Mouse (Mus musculus): ENCODE measurements around the gene Psmb9. TPM values are rescaled to one million over a fixed set of nuclear protein-coding genes. Genes with fewer than 3 reads are reported as not detected.
"Not testable (repeated sequence)": the region's sequence is repeated elsewhere in the genome, so short reads cannot be mapped to it uniquely, and the experiment has no call there.

Psmb9 gene
- total RNA-seq (2014; fragmentation: Nextera tagmentation) = 144 and 147 TPM in 2 replicates
- total RNA-seq (2017) = 103 and 141 TPM in 2 replicates

DNA sequence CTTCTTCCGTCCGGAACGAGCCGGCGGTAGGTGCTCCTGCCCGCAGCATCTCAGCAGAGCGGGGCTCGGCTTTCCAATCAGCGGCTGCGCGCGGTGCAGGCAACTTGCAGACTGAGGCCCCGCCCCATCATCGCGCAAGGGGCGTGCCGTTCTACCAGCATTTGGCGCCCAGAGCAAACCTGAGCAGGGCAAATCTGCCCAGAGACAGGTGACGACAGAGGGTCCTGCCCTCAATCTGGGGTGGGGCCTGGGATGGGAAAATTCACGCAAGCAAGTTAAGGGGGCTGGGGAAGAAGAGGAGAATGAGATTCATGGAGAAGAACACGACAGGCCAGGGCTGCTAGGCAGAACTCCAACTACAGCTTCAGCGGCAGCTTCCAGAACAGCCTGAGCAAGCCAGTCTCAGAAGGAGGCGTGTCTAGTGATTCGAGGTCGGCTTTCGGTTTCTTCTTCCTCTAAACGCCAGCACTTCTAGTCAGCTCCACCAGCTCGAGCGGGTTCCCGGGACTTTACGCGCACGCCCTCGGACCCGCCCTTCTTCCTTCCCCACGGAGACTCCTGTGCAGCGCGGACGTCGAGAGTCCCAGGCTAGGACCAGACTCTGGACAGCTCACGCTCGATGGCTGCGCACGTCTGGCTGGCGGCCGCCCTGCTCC lies at the start of gene Psmb9, which contains the start of gene Tap1:
Psmb9 (minus strand) TSS at position 504 of the 656 bp plus-strand sequence.
Tap1 (plus strand) TSS at position 293 of the 656 bp plus-strand sequence.
- peak; percentile 83 for ATAC-seq (replicated peaks; ENCODE audit: poor library complexity, severe bottlenecking)

DNA sequence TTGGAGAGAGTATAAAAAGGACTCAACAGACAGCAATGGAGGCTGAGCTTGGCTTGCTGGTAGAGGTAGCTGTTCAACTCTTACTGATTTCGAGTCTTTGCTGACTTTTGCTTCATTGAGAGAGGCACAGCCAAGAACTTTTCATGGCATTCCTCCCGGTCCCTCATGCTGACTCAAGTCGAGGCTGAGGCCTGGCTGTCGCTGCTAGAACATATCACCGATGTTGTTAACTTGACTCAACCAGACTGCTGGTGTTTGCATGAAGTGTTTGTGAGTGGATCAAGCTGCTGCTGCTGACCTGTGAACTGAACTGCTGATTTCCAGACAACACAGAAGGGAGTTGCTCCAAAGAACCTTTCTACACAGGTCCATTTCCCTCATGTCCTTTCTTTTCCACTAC lies 49.1 kb upstream of the Psmb9 start:
- ATAC-seq (replicated peaks; ENCODE audit: poor library complexity, severe bottlenecking) = no peak

DNA sequence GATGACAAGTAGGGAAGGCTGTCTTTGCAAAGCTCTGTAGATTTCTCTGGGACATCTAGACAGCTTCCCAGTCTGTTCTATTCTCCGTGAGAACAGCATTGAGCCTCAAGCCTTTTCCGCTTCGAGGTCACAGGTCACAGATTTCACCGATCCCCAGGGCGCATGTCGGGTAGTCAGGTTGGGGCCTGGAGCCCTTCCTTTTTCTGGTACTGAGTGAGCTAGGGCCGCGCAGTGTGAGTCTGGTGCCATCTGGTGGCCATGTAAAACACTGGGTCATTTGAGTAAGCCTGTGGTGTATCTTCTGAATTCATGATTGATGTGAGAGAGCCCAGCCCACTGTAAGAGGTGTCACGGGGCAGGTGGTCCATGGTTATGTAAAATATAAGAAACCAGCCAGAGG lies 47.4 kb upstream of the Psmb9 start:
- ATAC-seq (replicated peaks; ENCODE audit: poor library complexity, severe bottlenecking) = peak; percentile 90

GRCm38 (mm10) chr17:34232021-34232420 lies 44.5 kb upstream of the Psmb9 start:
- not testable (repeated sequence) for ATAC-seq (replicated peaks; ENCODE audit: poor library complexity, severe bottlenecking)

GRCm38 (mm10) chr17:34230971-34231370 lies 43.4 kb upstream of the Psmb9 start:
- ATAC-seq (replicated peaks; ENCODE audit: poor library complexity, severe bottlenecking) = not testable (repeated sequence)

DNA sequence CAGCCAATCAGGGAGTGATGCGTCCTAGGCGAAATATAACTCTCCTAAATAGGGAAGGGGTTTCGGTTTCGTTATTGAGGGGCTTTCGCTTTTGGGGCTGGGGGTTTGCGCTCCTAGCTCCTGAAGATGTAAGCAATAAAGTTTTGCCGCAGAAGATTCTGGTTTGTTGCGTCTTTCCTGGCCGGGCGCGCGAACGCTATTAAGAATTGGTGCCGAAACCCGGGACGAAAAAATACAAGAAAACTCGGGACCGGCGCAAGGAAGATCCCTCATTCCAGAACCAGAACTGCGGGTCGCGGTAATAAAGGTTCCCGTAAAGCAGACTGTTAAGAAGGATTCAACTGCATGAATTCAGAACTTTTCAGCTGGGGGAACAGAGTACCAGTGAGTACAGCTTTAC lies 38.3 kb upstream of the Psmb9 start:
- not testable (repeated sequence) for ATAC-seq (replicated peaks; ENCODE audit: poor library complexity, severe bottlenecking)

GRCm38 (mm10) chr17:34225426-34225825 lies 37.9 kb upstream of the Psmb9 start:
- no peak for ATAC-seq (replicated peaks; ENCODE audit: poor library complexity, severe bottlenecking)

- no peak for ATAC-seq (replicated peaks; ENCODE audit: poor library complexity, severe bottlenecking)
Measured at GRCm38 (mm10) chr17:34224816-34225215, 37.3 kb upstream of the Psmb9 start.

- ATAC-seq (replicated peaks; ENCODE audit: poor library complexity, severe bottlenecking) = not testable (repeated sequence)
Measured at GRCm38 (mm10) chr17:34220401-34220800, 32.8 kb upstream of the Psmb9 start.

DNA sequence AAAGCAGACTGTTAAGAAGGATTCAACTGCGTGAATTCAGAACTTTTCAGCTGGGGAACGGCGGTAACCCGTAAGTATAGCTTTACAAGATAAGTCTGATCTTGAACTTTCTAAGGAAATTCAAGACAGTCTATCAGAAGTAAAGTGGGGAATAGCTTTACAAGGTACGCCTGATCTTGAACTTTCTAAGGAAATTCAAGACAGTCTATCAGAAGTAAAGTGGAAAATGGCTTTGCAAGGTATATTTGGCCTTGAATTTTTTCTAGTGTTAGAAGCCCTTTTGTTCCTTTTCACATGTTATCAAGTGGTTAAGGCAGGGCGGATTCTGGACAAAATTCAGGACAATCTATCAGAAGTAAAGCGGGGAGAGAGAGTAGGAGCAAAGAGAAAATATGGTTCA lies 32.2 kb upstream of the Psmb9 start:
- ATAC-seq (replicated peaks; ENCODE audit: poor library complexity, severe bottlenecking) = not testable (repeated sequence)

DNA sequence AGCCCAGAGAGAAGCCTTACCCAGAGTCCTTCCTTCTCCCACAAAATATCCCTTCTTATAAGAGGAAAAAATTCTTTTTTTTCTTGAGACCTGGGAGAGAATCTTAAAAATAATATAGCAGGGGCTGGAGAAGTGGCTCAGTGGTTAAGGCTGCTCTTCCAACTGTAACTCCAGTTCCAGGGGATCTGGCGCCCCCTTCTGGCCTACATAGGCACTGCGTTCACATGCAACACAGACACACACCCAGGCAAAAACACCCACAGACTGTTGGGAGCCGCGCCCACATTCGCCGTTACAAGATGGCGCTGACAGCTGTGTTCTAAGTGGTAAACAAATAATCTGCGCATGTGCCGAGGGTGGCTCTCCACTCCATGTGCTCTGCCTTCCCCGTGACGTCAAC lies 31.5 kb upstream of the Psmb9 start:
- not testable (repeated sequence) for ATAC-seq (replicated peaks; ENCODE audit: poor library complexity, severe bottlenecking)

DNA sequence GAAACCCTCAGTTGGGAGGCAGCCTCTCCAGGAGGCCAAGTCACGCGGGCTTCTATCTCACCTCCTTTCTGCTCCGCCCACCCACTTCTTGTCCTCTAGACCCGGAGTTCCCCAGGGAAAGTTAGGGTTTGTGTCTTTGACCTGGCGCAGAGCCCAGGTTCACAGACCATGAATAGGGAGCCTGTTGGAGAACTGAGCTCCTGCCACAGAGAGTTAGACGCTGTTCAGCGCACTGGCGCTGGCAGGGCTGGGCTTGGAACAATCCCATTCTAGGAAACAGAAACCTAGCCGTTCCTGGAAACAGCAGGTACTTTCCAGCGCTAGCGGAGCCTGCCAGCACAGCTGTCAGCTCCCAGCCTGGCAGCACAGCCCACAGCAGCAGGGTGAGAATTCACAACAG lies 31.1 kb upstream of the Psmb9 start:
- ATAC-seq (replicated peaks; ENCODE audit: poor library complexity, severe bottlenecking) = no peak

- ATAC-seq (replicated peaks; ENCODE audit: poor library complexity, severe bottlenecking) = no peak
Measured at GRCm38 (mm10) chr17:34217986-34218385, 30.4 kb upstream of the Psmb9 start.

- ATAC-seq (replicated peaks; ENCODE audit: poor library complexity, severe bottlenecking) = no peak
Measured at GRCm38 (mm10) chr17:34217216-34217928, 29.8 kb upstream of the Psmb9 start.

DNA sequence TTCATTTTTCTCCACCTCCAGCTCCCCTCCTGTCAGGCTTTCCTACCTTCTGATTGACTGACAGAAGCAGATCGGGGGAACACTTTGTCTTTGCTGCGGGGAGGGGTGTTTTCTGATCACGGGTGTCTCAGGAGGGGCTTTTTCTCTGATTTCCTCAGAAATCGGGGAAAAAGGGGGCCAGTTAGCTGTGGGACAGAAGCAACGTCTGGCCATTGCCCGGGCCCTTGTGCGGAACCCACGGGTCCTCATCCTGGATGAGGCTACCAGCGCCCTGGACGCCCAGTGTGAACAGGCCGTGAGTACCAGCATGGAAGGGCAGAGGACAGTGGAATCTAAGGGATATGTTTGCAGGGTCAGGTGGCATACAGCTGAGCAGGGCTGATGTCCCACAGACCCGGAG lies 27.6 kb upstream of the Psmb9 start:
- no peak for ATAC-seq (replicated peaks; ENCODE audit: poor library complexity, severe bottlenecking)

GRCm38 (mm10) chr17:34213936-34214335 lies 26.4 kb upstream of the Psmb9 start:
- ATAC-seq (replicated peaks; ENCODE audit: poor library complexity, severe bottlenecking) = no peak

DNA sequence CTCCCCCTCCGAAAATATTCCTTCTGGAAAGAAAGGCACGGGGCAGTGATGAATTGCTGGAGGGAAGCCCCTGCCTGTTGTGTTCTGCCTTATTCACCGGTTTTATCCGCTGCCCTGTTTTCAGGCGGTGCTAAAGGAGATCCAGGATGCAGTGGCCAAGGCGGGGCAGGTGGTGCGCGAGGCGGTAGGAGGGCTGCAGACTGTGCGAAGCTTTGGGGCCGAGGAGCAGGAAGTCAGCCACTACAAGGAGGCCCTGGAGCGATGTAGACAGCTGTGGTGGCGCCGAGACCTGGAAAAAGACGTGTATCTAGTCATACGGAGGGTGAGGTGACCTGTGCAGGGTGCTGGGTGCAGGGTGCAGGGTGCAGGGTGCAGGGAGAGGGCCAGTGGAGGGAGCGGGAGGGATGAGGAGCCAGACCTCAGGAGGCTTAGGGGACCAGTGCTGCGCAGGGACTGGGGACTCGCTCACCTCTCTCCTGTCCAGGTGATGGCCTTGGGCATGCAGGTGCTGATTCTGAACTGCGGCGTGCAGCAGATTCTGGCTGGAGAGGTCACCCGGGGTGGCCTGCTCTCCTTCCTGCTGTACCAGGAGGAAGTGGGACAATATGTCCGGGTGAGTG lies 24.3 kb upstream of the Psmb9 start:
- ATAC-seq (replicated peaks; ENCODE audit: poor library complexity, severe bottlenecking) = no peak

DNA sequence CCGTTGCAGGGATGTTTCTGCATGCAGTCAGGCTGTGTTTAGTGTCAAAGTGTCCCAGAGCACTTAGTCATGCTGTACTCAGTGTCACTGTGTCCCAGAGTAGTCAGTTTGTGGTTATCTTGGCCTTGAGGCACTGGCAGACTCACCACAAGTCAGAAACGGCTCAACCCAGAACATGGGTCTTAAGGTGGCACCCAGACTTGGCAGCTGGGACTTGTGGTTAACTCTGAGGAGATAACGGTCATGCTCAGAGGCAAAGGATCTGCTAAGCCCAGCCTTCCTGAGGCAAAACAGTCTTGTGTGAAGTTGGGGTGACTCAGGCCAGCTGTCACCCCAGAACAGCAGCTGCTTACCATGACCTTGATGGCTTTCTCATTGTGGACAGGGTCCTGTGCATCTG lies 23.0 kb upstream of the Psmb9 start:
- ATAC-seq (replicated peaks; ENCODE audit: poor library complexity, severe bottlenecking) = peak; percentile 83

GRCm38 (mm10) chr17:34209680-34210079 lies 22.1 kb upstream of the Psmb9 start:
- ATAC-seq (replicated peaks; ENCODE audit: poor library complexity, severe bottlenecking) = no peak

GRCm38 (mm10) chr17:34208421-34208820 lies 20.9 kb upstream of the Psmb9 start:
- no peak for ATAC-seq (replicated peaks; ENCODE audit: poor library complexity, severe bottlenecking)

DNA sequence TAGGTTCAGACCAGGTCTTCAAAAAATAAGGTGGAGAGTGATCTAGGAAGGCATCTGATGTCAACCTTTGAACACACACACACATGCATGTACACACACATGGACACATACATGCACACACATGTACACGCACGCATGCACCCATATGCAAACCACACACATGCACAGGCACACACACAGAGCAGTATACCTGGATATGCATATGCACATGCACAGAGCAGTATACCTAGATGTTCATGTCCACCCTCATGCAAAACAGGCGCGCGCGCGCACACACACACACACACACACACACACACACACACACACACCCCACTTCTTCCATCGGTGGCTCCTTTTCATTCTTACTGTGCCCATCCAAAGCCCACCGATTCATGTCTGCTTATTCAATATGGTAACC lies 20.3 kb upstream of the Psmb9 start:
- ATAC-seq (replicated peaks; ENCODE audit: poor library complexity, severe bottlenecking) = no peak

Data from granulocyte monocyte progenitor cell, adult 5-6 weeks (primary cell).